Mouse (Mus musculus): Measurements from ENCODE around the gene Clip4.

GRCm38 (mm10) chr17:71862895-71863294 is 94.6 kb downstream of the Clip4 start:
- TF ChIP-seq CTCF (IDR thresholded peaks at IDR 0.05; ENCODE audit: low read depth) (no peak), EP300 (IDR thresholded peaks at IDR 0.05; ENCODE audit: low read depth) (no peak)

All from liver, embryonic 14.5 days (tissue).